Mouse (Mus musculus) neural tube, embryonic 15.5 days (tissue): ENCODE results near the gene Traf5. TPM values are rescaled to one million over a fixed set of nuclear protein-coding genes. Genes with fewer than 3 reads are reported as not detected.
A peak's percentile ranks its signal among the peaks of the same experiment; 100 is the strongest.

Experiments used
- ATAC-seq: fragments of 200-750 bp; cut with Nextera tagmentation; 2 replicates; pipeline ENCODE4 v1.8.0; 2017; ENCODE audit warnings: mild to moderate bottlenecking, moderate TSS enrichment, moderate library complexity; ENCODE audit not compliant: low FRiP score
- H3K27ac ChIP-seq: fragments of 300-500 bp; sonication (generic); replicated peaks from 2 replicates; pipeline ENCODE4 v1.5.1; 2015; ENCODE audit warnings: mild to moderate bottlenecking, inconsistent platforms
- H3K27me3 ChIP-seq: fragments of 300-500 bp; sonication (generic); replicated peaks from 2 replicates; pipeline ENCODE4 v1.6.1; 2015; ENCODE audit warnings: inconsistent platforms
- H3K36me3 ChIP-seq: fragments of 300-500 bp; sonication (generic); 2 replicates; pipeline ENCODE4 v1.6.1; 2015; ENCODE audit warnings: inconsistent platforms
- H3K4me1 ChIP-seq: fragments of 300-500 bp; sonication (generic); 2 replicates; pipeline ENCODE4 v1.6.1; 2015; ENCODE audit warnings: inconsistent platforms
- H3K4me2 ChIP-seq: fragments of 300-500 bp; sonication (generic); 2 replicates; pipeline ENCODE4 v1.6.1; 2015; ENCODE audit warnings: inconsistent platforms, mild to moderate bottlenecking, moderate library complexity
- H3K4me3 ChIP-seq: fragments of 300-500 bp; sonication (generic); replicated peaks from 2 replicates; pipeline ENCODE4 v1.5.1; 2015; ENCODE audit warnings: mild to moderate bottlenecking, inconsistent platforms
- H3K9ac ChIP-seq: fragments of 300-500 bp; sonication (generic); replicated peaks from 2 replicates; pipeline ENCODE4 v1.6.1; 2015; ENCODE audit warnings: mild to moderate bottlenecking, inconsistent platforms
- H3K9me3 ChIP-seq: fragments of 300-500 bp; sonication (generic); replicated peaks from 2 replicates; pipeline ENCODE4 v1.6.1; 2016; ENCODE audit warnings: inconsistent platforms
- WGBS: fragments of 180-500 bp; shearing (Covaris S2); methylation state at CpG from one replicate; pipeline ENCODE4 v1.1.7; 2015; ENCODE audit warnings: mixed read lengths; 5-methylcytosine and 5-hydroxymethylcytosine counted together
- polyA plus RNA-seq: library from polyadenylated mRNA; unstranded; fragments of >200 nt; fragmentation: Nextera tagmentation; extraction: Ambion mirVana; gene quantifications from 2 replicates; pipeline ENCODE4 v1.2.1, GENCODE M21; 2015

The Traf5 gene
- polyA plus RNA-seq, 1 experiment from 2014 or later = 1.7 TPM

DNA sequence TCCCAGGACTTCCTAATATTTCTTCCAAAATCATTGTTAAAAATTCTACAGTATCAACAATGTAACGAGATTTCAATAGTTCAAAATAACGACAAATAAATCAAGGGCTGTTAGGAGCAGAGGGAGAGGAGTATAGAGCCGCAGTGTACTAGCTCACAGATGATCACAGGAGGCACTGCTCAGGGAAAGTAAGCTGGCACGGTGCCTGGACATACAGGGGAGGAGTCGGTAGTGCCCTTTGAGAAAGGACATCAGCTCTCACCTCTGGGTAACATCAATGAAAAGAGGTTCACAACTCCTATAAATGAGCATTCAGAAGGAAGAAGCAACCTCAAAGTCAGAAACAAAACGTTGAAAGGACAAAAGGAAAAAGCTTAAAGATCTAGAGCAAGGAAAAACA lies 16.8 kb upstream of the Traf5 start:
- ATAC-seq = no peak
- no peaks in the 10 kb centered on the region for H3K27me3 ChIP-seq
- 60% methylated on average over 6 of the region's 6 CpGs for WGBS
- H3K9ac ChIP-seq = no peak overlapping the region
- no peak overlapping the region for H3K4me2 ChIP-seq
- no peaks in the 10 kb centered on the region for H3K9me3 ChIP-seq
- no peak overlapping the region for H3K27ac ChIP-seq
- peaks cover 53% of the 10 kb centered on the region for H3K36me3 ChIP-seq
- H3K4me1 ChIP-seq = no peaks in the 10 kb centered on the region
- H3K4me3 ChIP-seq = no peak overlapping the region

DNA sequence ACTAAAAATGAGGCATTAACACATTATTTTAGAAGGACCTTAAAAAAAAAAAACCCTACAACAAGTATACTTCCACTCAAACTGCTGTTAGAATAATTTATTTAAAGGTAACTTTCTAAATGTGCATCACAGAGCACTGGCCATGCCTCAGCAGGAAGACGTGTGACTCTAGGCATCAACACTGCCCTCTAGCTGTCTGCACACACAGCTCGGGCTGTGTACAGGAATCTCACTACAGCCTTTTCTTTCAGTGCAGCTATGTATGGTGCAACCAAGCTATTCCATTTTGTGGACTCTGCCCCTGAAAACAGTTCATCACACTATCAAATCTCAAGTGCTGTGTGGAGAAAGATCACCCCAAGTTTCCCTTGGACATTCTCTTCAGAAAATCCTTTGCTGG lies 15.0 kb upstream of the Traf5 start:
- peaks cover 46% of the 10 kb centered on the region for H3K36me3 ChIP-seq
- peak; percentile 72 for ATAC-seq
- H3K4me2 ChIP-seq = no peak overlapping the region
- no peaks in the 10 kb centered on the region for H3K4me1 ChIP-seq
- H3K27me3 ChIP-seq = no peaks in the 10 kb centered on the region
- H3K9me3 ChIP-seq = no peaks in the 10 kb centered on the region
- no peak overlapping the region for H3K4me3 ChIP-seq
- H3K27ac ChIP-seq = no peak overlapping the region
- no peak overlapping the region for H3K9ac ChIP-seq
- 23% methylated on average over 2 of the region's 2 CpGs for WGBS

DNA sequence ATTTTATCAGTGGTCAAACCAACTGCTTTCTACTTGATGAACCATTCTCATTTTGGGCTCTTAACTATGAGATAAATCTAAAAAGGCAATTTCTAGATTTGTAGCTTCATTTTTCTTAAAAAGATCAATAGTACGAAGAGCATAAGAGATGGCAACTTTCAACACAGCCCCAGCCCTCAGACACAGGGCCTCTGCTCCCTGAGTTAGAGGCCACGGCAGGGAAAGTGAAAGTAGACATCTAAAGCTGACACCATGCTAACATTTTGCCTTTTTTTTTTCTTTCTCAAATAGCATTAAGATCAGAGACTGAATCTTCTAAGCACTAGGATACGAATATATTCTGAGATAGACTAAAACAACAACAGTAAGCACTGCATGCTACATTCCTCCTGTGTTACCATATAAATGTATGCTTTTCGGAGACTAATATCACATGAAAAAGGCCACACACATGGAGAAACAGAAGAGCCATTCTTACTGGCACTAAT lies 13.6 kb upstream of the Traf5 start:
- Histone ChIP-seq H3K9me3 (no peaks in the 10 kb centered on the region), H3K9ac (no peak overlapping the region), H3K4me1 (no peaks in the 10 kb centered on the region), H3K4me3 (no peak overlapping the region), H3K4me2 (no peak overlapping the region), H3K36me3 (peaks cover 47% of the 10 kb centered on the region), H3K27me3 (no peaks in the 10 kb centered on the region), H3K27ac (no peak overlapping the region)
- no peak for ATAC-seq
- 84% methylated on average over 4 of the region's 4 CpGs for WGBS

DNA sequence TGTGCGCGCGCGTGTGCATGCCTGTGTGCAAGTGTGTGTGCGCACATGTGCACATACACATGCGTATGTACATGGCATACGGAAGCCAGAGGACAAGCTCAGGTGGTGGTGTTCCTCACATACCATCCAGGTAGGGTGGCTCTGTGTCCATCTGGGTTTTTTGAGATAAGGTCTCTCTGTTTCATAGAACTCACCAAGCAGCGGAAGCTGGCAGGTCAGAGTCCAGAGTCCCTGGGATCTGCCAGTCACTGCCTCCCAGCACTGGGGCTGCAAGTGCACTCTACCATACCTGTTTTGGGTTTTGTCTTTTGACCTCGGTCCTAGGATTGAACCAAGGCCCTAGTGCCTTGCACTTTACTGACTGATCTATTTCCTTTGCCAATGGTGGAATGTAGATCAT lies 11.7 kb upstream of the Traf5 start:
- no peaks in the 10 kb centered on the region for H3K4me1 ChIP-seq
- WGBS = 98% methylated on average over 9 of the region's 9 CpGs

DNA sequence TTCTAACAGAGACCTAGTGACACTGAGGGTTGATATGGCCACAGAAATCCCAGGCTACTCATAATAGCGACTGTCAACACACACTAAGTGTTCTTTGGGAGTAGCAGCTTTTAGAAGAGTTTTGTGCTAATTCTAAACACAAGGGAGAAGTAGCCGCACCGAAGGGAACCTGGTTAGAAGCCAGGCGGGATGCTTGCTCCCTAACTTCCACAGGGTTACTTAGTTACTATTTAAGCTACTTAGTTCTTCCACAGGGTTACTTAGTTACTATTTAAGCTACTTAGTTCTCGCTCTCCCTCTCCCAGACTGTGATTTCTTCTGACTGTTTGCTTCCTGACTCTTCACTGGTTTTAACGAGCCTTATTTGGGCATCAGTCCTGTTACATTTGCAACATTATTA lies 10.8 kb upstream of the Traf5 start:
- Histone ChIP-seq H3K4me1 (no peaks in the 10 kb centered on the region), H3K27me3 (no peaks in the 10 kb centered on the region), H3K9me3 (no peaks in the 10 kb centered on the region), H3K4me2 (no peak overlapping the region), H3K4me3 (no peak overlapping the region), H3K27ac (no peak overlapping the region), H3K9ac (no peak overlapping the region), H3K36me3 (peaks cover 41% of the 10 kb centered on the region)
- ATAC-seq = no peak
- WGBS = 88% methylated on average over 6 of the region's 6 CpGs

More for the DNA sequence above, 11.7 kb upstream of the Traf5 start:
- Histone ChIP-seq H3K27me3 (no peaks in the 10 kb centered on the region), H3K27ac (no peak overlapping the region), H3K4me3 (no peak overlapping the region), H3K9ac (no peak overlapping the region), H3K36me3 (peaks cover 43% of the 10 kb centered on the region), H3K9me3 (no peaks in the 10 kb centered on the region), H3K4me2 (no peak overlapping the region)
- ATAC-seq = no peak

DNA sequence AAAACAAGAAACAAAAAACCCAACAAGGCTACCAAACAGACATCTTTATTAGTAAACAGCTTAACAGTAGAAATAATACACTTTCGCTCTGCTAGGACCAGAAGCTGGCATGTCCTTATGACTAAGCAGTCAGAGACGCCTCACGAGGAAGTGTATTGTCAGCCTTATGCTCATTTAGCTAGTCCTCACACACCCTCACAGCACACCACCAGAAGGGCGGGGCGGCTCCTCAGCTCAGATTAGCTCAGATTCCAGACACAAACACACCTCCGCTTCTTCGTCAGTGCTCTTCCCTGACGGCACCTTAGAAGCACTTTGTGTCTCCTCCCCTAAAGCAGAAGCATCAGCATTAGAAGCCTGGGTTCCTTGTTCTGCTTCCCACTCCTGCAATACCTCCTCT lies 9.0 kb upstream of the Traf5 start:
- Histone ChIP-seq H3K36me3 (peaks cover 45% of the 10 kb centered on the region), H3K9me3 (no peaks in the 10 kb centered on the region), H3K9ac (no peak overlapping the region), H3K27me3 (no peaks in the 10 kb centered on the region), H3K4me3 (no peak overlapping the region), H3K27ac (no peak overlapping the region), H3K4me1 (no peaks in the 10 kb centered on the region), H3K4me2 (no peak overlapping the region)
- no peak for ATAC-seq
- 84% methylated on average over 8 of the region's 8 CpGs for WGBS

DNA sequence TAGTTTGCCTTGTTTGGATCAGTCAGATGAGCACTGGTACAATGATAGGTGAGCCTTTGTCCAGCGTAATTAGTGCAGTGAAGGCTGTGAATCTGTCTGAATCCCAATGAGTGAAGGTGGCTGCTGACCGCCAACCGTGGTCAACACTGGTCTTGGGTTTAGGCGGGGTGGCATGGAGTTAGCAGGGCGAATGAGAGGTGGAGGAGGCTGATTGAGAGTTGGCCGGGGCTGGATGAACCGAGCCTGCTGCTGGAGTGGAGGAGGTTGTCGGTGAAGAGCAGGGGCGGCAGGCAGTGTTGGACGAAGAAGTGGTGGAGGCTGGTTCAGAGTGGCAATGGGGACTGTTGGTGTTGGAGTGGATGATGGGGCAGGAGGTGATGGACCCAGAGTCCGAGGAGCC lies 8.4 kb upstream of the Traf5 start:
- no peak overlapping the region for H3K27ac ChIP-seq
- WGBS = 94% methylated on average over 11 of the region's 11 CpGs
- H3K36me3 ChIP-seq = peaks cover 45% of the 10 kb centered on the region
- no peaks in the 10 kb centered on the region for H3K9me3 ChIP-seq
- H3K4me2 ChIP-seq = no peak overlapping the region
- ATAC-seq = no peak
- H3K9ac ChIP-seq = no peak overlapping the region
- H3K4me1 ChIP-seq = no peaks in the 10 kb centered on the region
- H3K27me3 ChIP-seq = no peaks in the 10 kb centered on the region
- no peak overlapping the region for H3K4me3 ChIP-seq

DNA sequence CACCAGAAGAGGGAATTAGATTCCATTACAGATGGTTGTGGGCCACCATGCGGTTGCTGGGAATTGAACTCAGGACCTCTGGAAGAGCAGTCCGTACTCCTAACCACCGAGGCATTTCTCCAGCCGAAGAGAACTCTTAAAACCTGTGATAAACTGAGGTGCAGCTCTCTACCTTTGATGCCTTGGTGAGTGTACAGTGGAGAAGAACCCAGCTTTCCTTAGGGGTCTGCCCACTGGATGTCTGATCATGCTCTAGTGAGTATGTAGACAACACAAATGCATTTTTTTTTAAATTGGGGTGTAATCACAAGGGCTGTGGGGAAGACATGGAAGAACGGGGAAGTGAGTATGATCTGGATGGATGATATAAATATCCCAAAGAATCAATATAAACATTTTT lies 3.3 kb upstream of the Traf5 start:
- H3K27me3 ChIP-seq = peaks cover 9% of the 10 kb centered on the region
- 95% methylated on average over 5 of the region's 5 CpGs for WGBS
- no peak overlapping the region for H3K4me3 ChIP-seq
- H3K36me3 ChIP-seq = peaks cover 16% of the 10 kb centered on the region
- H3K9ac ChIP-seq = no peak overlapping the region
- no peak overlapping the region for H3K27ac ChIP-seq
- ATAC-seq = no peak
- H3K9me3 ChIP-seq = no peaks in the 10 kb centered on the region
- no peak overlapping the region for H3K4me2 ChIP-seq
- peaks cover 7% of the 10 kb centered on the region for H3K4me1 ChIP-seq

DNA sequence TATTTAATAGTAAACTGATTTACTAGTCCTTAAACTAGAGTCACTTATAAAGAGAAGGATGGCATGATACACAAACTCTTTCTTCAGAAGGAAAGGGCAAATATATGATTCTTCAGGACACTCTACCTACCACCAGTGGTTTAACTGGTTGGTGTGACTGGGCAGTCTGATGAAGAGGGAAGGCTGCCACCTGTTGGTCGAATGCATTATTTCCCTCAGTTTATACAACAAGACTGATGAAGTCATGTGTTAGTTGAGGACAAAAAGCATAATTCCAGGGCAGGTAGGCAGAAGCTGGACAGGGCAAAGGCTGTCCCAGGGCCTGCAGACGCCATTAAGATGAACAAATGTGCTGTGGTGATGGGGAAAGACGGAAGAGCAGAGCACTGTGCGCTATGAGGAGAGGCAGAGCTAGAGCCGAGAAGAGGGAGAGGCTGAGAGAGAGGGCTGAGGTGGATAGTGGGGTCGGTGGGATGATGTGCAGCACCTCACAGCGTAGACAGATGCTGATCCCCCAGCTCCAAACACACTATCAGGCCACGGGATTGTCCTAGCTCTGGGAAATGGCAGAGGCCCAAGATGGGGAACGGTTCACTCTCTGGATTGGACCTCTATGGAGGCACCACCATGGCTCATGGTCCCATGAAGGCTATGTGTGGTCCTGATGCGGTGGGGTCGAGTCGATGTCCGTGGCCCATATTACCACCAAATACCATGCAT lies 2.3 kb upstream of the Traf5 start:
- ATAC-seq = no peak
- H3K4me2 ChIP-seq = no peak overlapping the region
- H3K27me3 ChIP-seq = peaks cover 14% of the 10 kb centered on the region
- no peaks in the 10 kb centered on the region for H3K9me3 ChIP-seq
- no peak overlapping the region for H3K4me3 ChIP-seq
- H3K4me1 ChIP-seq = peaks cover 7% of the 10 kb centered on the region
- WGBS = 62% methylated on average over 13 of the region's 13 CpGs
- no peak overlapping the region for H3K27ac ChIP-seq
- H3K36me3 ChIP-seq = peaks cover 14% of the 10 kb centered on the region
- no peak overlapping the region for H3K9ac ChIP-seq

DNA sequence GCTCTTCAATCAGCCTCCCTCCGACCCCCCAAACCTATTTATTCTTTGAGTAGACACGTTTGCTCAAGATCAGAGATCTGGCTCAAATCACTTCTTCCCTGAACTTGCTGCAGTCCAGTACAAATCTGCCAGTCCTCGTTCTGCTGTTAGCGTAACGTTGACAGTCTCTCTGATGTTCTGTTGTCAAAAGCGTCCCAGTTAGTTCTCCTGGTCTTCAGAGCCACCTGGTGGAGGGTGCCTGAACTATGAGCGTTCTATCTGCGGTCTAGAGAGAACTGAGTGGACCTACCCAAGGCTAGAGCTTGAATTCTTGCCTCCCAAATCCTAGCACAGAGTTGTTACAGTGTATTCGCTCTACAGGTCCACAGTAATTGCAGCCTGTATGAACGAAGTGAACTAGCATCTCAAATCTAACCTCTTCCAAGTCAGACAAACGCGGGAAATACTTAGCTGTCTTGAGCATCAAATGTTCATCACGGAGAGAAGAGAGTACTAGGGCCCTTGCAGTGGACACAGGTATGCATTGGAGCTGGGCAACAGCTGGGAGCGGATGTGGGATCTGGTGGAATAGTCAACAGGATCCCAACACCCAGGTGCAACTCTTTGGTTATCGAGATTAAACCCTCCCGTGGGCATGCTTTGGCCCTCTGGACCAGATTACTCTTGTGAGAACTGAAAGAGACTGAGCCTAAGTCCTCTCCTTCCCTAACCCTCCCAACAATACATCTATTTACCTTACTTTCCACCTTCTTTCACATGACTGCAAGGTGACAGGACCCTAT lies 711 bp upstream of the Traf5 start:
- 34% methylated on average over 16 of the region's 16 CpGs for WGBS
- no peaks in the 10 kb centered on the region for H3K9me3 ChIP-seq
- H3K4me2 ChIP-seq = peak overlapping the region; percentile 88
- 0 out of 2 replicates have a peak overlapping the region, but pooled peaks have one; percentile 20 for H3K27ac ChIP-seq
- peaks cover 18% of the 10 kb centered on the region for H3K27me3 ChIP-seq
- H3K4me1 ChIP-seq = peaks cover 7% of the 10 kb centered on the region
- H3K9ac ChIP-seq = peak overlapping the region; percentile 52
- peaks cover 8% of the 10 kb centered on the region; the same call in 1 of the 2 replicates for H3K36me3 ChIP-seq
- ATAC-seq = peak; percentile 93
- peak overlapping the region; percentile 53 for H3K4me3 ChIP-seq

DNA sequence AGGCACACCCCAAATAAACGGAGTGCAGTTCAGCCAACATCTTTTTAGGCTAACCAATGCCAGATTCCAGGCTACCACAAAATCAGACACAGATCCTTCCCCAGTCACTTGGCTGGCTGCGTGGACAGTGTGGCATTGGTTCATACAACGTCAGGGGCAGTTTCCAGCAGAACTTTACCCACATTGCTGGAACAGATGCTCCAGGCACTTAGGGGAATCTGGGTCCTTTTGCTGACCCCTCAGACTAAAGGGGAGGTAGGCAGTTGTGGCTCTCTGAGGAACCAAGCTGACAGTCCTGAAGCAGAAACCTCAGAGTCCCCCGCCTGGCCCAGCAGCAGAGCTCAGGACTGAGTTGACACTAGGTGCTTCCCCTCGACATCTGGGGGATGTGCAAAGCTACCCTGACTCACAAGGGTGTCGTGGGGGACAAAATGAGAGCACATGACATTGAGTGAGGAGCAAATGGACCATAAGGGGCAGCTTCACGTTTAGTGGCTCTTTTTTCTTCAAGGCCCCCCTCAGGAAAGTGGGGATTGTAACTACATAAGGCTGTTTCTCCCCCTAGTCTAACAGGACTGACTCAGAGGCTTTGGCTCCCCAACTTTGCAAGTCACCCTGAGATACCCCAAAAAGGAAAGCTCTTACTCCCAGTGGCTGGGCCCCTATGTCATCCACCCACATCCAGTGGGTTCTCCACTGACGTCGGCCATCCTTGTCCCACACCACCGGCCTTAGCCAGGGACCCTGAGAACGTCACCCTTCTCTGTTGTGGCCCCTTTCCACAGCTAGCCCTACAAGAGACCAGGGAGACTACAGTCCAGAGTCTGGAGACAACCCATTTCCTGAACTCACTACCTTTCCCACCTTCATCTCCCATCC lies 1.4 kb downstream of the Traf5 start:
- Histone ChIP-seq H3K9me3 (no peaks in the 10 kb centered on the region), H3K4me2 (peak overlapping the region; percentile 88; the same call in 1 of the 2 replicates), H3K36me3 (no peaks in the 10 kb centered on the region), H3K27me3 (peaks cover 18% of the 10 kb centered on the region), H3K27ac (no peak overlapping the region), H3K4me3 (0 out of 2 replicates have a peak overlapping the region, but pooled peaks have one; percentile 53), H3K9ac (no peak overlapping the region), H3K4me1 (peaks cover 7% of the 10 kb centered on the region)
- 79% methylated on average over 11 of the region's 11 CpGs for WGBS
- no peak for ATAC-seq
